ENCODE assay signal across 8 mouse cellular contexts in genomic region chr13:45442451-45442850, GRCm38 (mm10). TPM values are rescaled to one million over a fixed set of nuclear protein-coding genes. Genes with fewer than 3 reads are reported as not detected.
A peak's percentile ranks its signal among the peaks of the same experiment; 100 is the strongest.
DNase-seq lines count a peak whose midpoint lies in the region; ATAC-seq and TF ChIP-seq lines count a peak whose summit lies in the region.

No protein-coding gene starts in this region.

- H3K27ac ChIP-seq in lung, postnatal 0 days (ENCODE audit: low read length) = no peak overlapping the region

- whole genome bisulfite sequencing in lung, postnatal 0 days = 18% methylated on average over 4 of the region's 4 CpGs

- no peak overlapping the region for H3K9ac ChIP-seq in lung, postnatal 0 days (replicated peaks; ENCODE audit: low read depth)

- peak; percentile 77 for TF ChIP-seq CTCF in lung, postnatal 0 days (IDR thresholded peaks at IDR 0.05)

- no peaks in the 10 kb centered on the region for H3K36me3 ChIP-seq in lung, postnatal 0 days (ENCODE audit: insufficient read depth, low read length)

- DNase-seq in adrenal gland, postnatal 14 days = peak; percentile 37
- DNase-seq in adrenal gland, postnatal 25 days = no peak
- DNase-seq in ovary, postnatal 14 days (ENCODE audit: low spot score) = peak; percentile 33
- no peak for DNase-seq in ovary, postnatal 10 days (ENCODE audit: low spot score)
- DNase-seq in lung, postnatal 0 days (ENCODE audit: low spot score) = peak; percentile 95
- peak; percentile 35 for DNase-seq in urinary bladder, postnatal 14 days (ENCODE audit: low spot score)
- DNase-seq in gastrocnemius, postnatal 25 days = no peak

- peak; percentile 60 for TF ChIP-seq EP300 in lung, postnatal 0 days (IDR thresholded peaks at IDR 0.05)

- H3K4me3 ChIP-seq in lung, postnatal 0 days (ENCODE audit: low read depth, low read length) = no peak overlapping the region

- no peaks in the 10 kb centered on the region for H3K27me3 ChIP-seq in lung, postnatal 0 days (replicated peaks; ENCODE audit: insufficient read depth, low read length)

- H3K4me1 ChIP-seq in lung, postnatal 0 days (ENCODE audit: insufficient read depth, low read depth, low read length) = peaks cover 6% of the 10 kb centered on the region; the same call in 1 of the 2 replicates

- 0 out of 2 replicates have a peak, but pooled peaks have one; percentile 48 for ATAC-seq in erythroid progenitor cell, adult 5-6 weeks (replicated peaks; ENCODE audit: low FRiP score, poor library complexity, severe bottlenecking)
- ATAC-seq in lung, postnatal 0 days = peak; percentile 95

- H3K4me2 ChIP-seq in lung, postnatal 0 days (replicated peaks; ENCODE audit: low read depth, low read length) = no peak overlapping the region

- no peaks in the 10 kb centered on the region for H3K9me3 ChIP-seq in lung, postnatal 0 days (ENCODE audit: low read length)

RNA-seq across cellular contexts. Expression of gene Mylip, which starts 52.9 kb away (rescaled TPM):
- total RNA-seq in adrenal gland, postnatal 14 days (2021) = 22.7 and 32.0 TPM in 2 replicates
- 7.6 and 10.0 TPM in 2 replicates for total RNA-seq in adrenal gland, postnatal 25 days (2021)
- total RNA-seq in erythroid progenitor cell, adult 5-6 weeks (2015; ENCODE audit: low replicate concordance) = 43.2 and 55.8 TPM in 2 replicates
- total RNA-seq in erythroid progenitor cell, adult 5-6 weeks (2017; ENCODE audit: low replicate concordance) = 30.9 and 54.2 TPM in 2 replicates
- polyA plus RNA-seq in lung, postnatal 0 days (2015; fragmentation: Nextera tagmentation; extraction: Ambion mirVana) = 6.8 and 9.3 TPM in 2 replicates
- total RNA-seq in gastrocnemius, postnatal 25 days (2021) = 10 to 100 TPM in 1 of 2 experiments, 1 to 10 TPM in 1; 6.1 to 11.4 TPM

Comparison
In these comparisons a context has a peak if more than half of its experiments do, and no peak if none do; other contexts are left out.
1. DNase-seq: peak in adrenal gland, postnatal 14 days (single experiment), ovary, postnatal 14 days (single experiment), lung, postnatal 0 days (single experiment) and urinary bladder, postnatal 14 days (single experiment); none in adrenal gland, postnatal 25 days (single experiment), ovary, postnatal 10 days (single experiment) and gastrocnemius, postnatal 25 days (single experiment).